Mouse (Mus musculus) hindbrain, embryonic 11.5 days (tissue): ENCODE data around the gene Cdc42ep2. TPM values are rescaled to one million over a fixed set of nuclear protein-coding genes. Genes with fewer than 3 reads are reported as not detected.

Experiments
- ATAC-seq: fragments of 200-750 bp; cut with Nextera tagmentation; 2 replicates; pipeline ENCODE4 v1.8.0; 2017; ENCODE audit warnings: mild to moderate bottlenecking, moderate TSS enrichment, moderate library complexity; ENCODE audit not compliant: low FRiP score
- DNase-seq: peaks from one replicate; pipeline ENCODE4 v3.0.0-alpha.2; 2015; ENCODE audit warnings: low spot score
- H3K27ac ChIP-seq: fragments of 300-500 bp; sonication (generic); 2 replicates; pipeline ENCODE4 v1.5.1; 2014; ENCODE audit warnings: mild to moderate bottlenecking, low read depth, low read length
- H3K27me3 ChIP-seq: fragments of 300-500 bp; sonication (generic); 2 replicates; pipeline ENCODE4 v1.6.1; 2014; ENCODE audit warnings: mild to moderate bottlenecking, low read length, moderate library complexity, mixed read lengths; ENCODE audit not compliant: control insufficient read depth, insufficient read depth
- H3K36me3 ChIP-seq: fragments of 300-500 bp; sonication (generic); 2 replicates; pipeline ENCODE4 v1.6.1; 2014; ENCODE audit warnings: mild to moderate bottlenecking, low read length, moderate library complexity, mixed read lengths; ENCODE audit not compliant: control insufficient read depth, insufficient read depth
- H3K4me1 ChIP-seq: fragments of 300-500 bp; sonication (generic); replicated peaks from 2 replicates; pipeline ENCODE4 v1.6.1; 2014; ENCODE audit warnings: low read length, mixed read lengths; ENCODE audit not compliant: control insufficient read depth, insufficient read depth
- H3K4me2 ChIP-seq: fragments of 300-500 bp; sonication (generic); replicated peaks from 2 replicates; pipeline ENCODE4 v1.6.1; 2014; ENCODE audit warnings: mild to moderate bottlenecking, low read depth, low read length
- H3K4me3 ChIP-seq: fragments of 300-500 bp; sonication (generic); 2 replicates; pipeline ENCODE4 v1.5.1; 2014; ENCODE audit warnings: low read depth, low read length
- H3K9ac ChIP-seq: fragments of 300-500 bp; sonication (generic); 2 replicates; pipeline ENCODE4 v1.6.1; 2014; ENCODE audit warnings: low read depth, low read length
- H3K9me3 ChIP-seq: fragments of 300-500 bp; sonication (generic); 2 replicates; pipeline ENCODE4 v1.6.1; 2016; ENCODE audit warnings: low read length; ENCODE audit not compliant: control insufficient read depth
- WGBS: fragments of 180-500 bp; shearing (Covaris S2); extraction: QIAGEN DNeasy Blood & Tissue Kit; methylation state at CpG from one replicate; pipeline ENCODE4 v1.1.7; 2014; 5-methylcytosine and 5-hydroxymethylcytosine counted together
- polyA plus RNA-seq: library from polyadenylated mRNA; unstranded; fragments of >200 nt; fragmentation: Nextera tagmentation; extraction: Ambion mirVana; gene quantifications from 2 replicates; pipeline ENCODE4 v1.2.1, GENCODE M21; 2014

The Cdc42ep2 gene
- polyA plus RNA-seq, 1 experiment from 2014 or later: 3.4 TPM

- Histone ChIP-seq H3K27ac (peak overlapping the region; percentile 74), H3K9me3 (no peaks in the 10 kb centered on the region), H3K4me2 (peak overlapping the region; percentile 61), H3K36me3 (no peaks in the 10 kb centered on the region), H3K9ac (peak overlapping the region; percentile 92), H3K4me1 (peaks cover 10% of the 10 kb centered on the region), H3K4me3 (peak overlapping the region; percentile 90), H3K27me3 (no peaks in the 10 kb centered on the region)
- DNase-seq: peak; percentile 100
- ATAC-seq: peak; percentile 94
- under 1% methylated on average over 49 of the region's 59 CpGs for WGBS
Observed at GRCm38 (mm10) chr19:5912103-5913006, 12.3 kb downstream of the Cdc42ep2 start.

- WGBS: 9% methylated on average over 14 of the region's 14 CpGs
- no peaks in the 10 kb centered on the region for H3K36me3 ChIP-seq
- peak overlapping the region; percentile 92 for H3K9ac ChIP-seq
- peak overlapping the region; percentile 74; the same call in 1 of the 2 replicates for H3K27ac ChIP-seq
- peak overlapping the region; percentile 53 for H3K4me2 ChIP-seq
- H3K27me3 ChIP-seq: no peaks in the 10 kb centered on the region
- ATAC-seq (no peak), DNase-seq (no peak)
- peak overlapping the region; percentile 90 for H3K4me3 ChIP-seq
- H3K9me3 ChIP-seq: no peaks in the 10 kb centered on the region
- H3K4me1 ChIP-seq: peaks cover 10% of the 10 kb centered on the region
Observed at GRCm38 (mm10) chr19:5911430-5912102, 13.1 kb downstream of the Cdc42ep2 start.

GRCm38 (mm10) chr19:5910221-5910620 lies 14.4 kb downstream of the Cdc42ep2 start:
- no peaks in the 10 kb centered on the region for H3K36me3 ChIP-seq
- no peak for DNase-seq
- no peak for ATAC-seq
- peak overlapping the region; percentile 1 for H3K4me2 ChIP-seq
- H3K27me3 ChIP-seq: no peaks in the 10 kb centered on the region
- no peak overlapping the region; the same call in 1 of the 2 replicates for H3K9ac ChIP-seq
- H3K9me3 ChIP-seq: no peaks in the 10 kb centered on the region
- 76% methylated on average over 6 of the region's 6 CpGs for WGBS
- no peak overlapping the region for H3K27ac ChIP-seq
- H3K4me3 ChIP-seq: no peak overlapping the region
- peaks cover 10% of the 10 kb centered on the region for H3K4me1 ChIP-seq

- DNase-seq: no peak
- WGBS: 95% methylated on average over 3 of the region's 3 CpGs
- Histone ChIP-seq H3K4me3 (no peak overlapping the region), H3K4me2 (no peak overlapping the region), H3K36me3 (peaks cover 11% of the 10 kb centered on the region), H3K27me3 (no peaks in the 10 kb centered on the region), H3K27ac (no peak overlapping the region), H3K9ac (no peak overlapping the region), H3K9me3 (no peaks in the 10 kb centered on the region), H3K4me1 (peaks cover 6% of the 10 kb centered on the region; the same call in 1 of the 2 replicates)
- ATAC-seq: no peak
Observed at GRCm38 (mm10) chr19:5907275-5907674, 17.3 kb downstream of the Cdc42ep2 start.

- DNase-seq: peak; percentile 97
- Histone ChIP-seq H3K4me2 (peak within 1 kb of the TSS; percentile 78), H3K9ac (peak within 1 kb of the TSS; percentile 74), H3K9me3 (no peaks in the 10 kb centered on the region), H3K27ac (peak within 1 kb of the TSS; percentile 47; the same call in 1 of the 2 replicates), H3K4me1 (peaks cover 2% of the 10 kb centered on the region; the same call in 1 of the 2 replicates), H3K4me3 (peak within 1 kb of the TSS; percentile 64), H3K36me3 (peaks cover 11% of the 10 kb centered on the region; the same call in 1 of the 2 replicates), H3K27me3 (no peaks in the 10 kb centered on the region)
- WGBS: 5% methylated on average over 36 of the region's 36 CpGs
- ATAC-seq: peak; percentile 97
Observed at GRCm38 (mm10) chr19:5894002-5894678, 30.5 kb downstream of the Cdc42ep2 start, which contains the start of gene Tigd3. Gene Tigd3 (minus strand): TSS chr19:5894149.

- H3K4me2 ChIP-seq: peak overlapping the region; percentile 78
- H3K4me3 ChIP-seq: peak overlapping the region; percentile 64
- H3K27ac ChIP-seq: peak overlapping the region; percentile 47; the same call in 1 of the 2 replicates
- no peaks in the 10 kb centered on the region for H3K27me3 ChIP-seq
- 8% methylated on average over 31 of the region's 31 CpGs for WGBS
- no peaks in the 10 kb centered on the region for H3K9me3 ChIP-seq
- DNase-seq: no peak
- ATAC-seq: peak; percentile 69; the same call in 1 of the 2 replicates
- peaks cover 2% of the 10 kb centered on the region; the same call in 1 of the 2 replicates for H3K4me1 ChIP-seq
- H3K9ac ChIP-seq: peak overlapping the region; percentile 74
- peaks cover 7% of the 10 kb centered on the region; the same call in 1 of the 2 replicates for H3K36me3 ChIP-seq
Observed at GRCm38 (mm10) chr19:5893282-5894001, 31.2 kb downstream of the Cdc42ep2 start.

GRCm38 (mm10) chr19:5892735-5893134 lies 31.9 kb downstream of the Cdc42ep2 start:
- H3K4me3 ChIP-seq: peak overlapping the region; percentile 64
- ATAC-seq: no peak
- peak overlapping the region; percentile 74 for H3K9ac ChIP-seq
- H3K9me3 ChIP-seq: no peaks in the 10 kb centered on the region
- H3K27ac ChIP-seq: no peak overlapping the region
- peaks cover 2% of the 10 kb centered on the region; the same call in 1 of the 2 replicates for H3K4me1 ChIP-seq
- H3K27me3 ChIP-seq: no peaks in the 10 kb centered on the region
- 91% methylated on average over 13 of the region's 13 CpGs for WGBS
- peaks cover 4% of the 10 kb centered on the region; the same call in 1 of the 2 replicates for H3K36me3 ChIP-seq
- no peak for DNase-seq
- H3K4me2 ChIP-seq: peak overlapping the region; percentile 78; the same call in 1 of the 2 replicates
